Mouse (Mus musculus): ENCODE data around the gene Ston2.

GRCm38 (mm10) chr12:91606651-91607050 is 181.5 kb downstream of the Ston2 start:
- TF ChIP-seq POLR2A (IDR thresholded peaks at IDR 0.05; ENCODE audit: extremely low read depth, insufficient read depth, low read length) (no peak), CTCF (IDR thresholded peaks at IDR 0.05; ENCODE audit: extremely low read depth, insufficient read depth, low read length) (no peak)

Data from cortical plate, adult 2 months (tissue).